Mouse (Mus musculus): ENCODE measurements around the gene Baat. TPM values are rescaled to one million over a fixed set of nuclear protein-coding genes. Genes with fewer than 3 reads are reported as not detected.

The Baat gene
- polyA plus RNA-seq, 1 experiment from 2014 or later = 0.17 TPM

Other genes starting within 250 kb of the Baat start
- gene Acnat2, start 98.4 kb downstream of the Baat start, polyA plus RNA-seq (2016; fragmentation: Nextera tagmentation; extraction: Ambion mirVana) = not detected in 2 replicates
- not detected in 2 replicates for gene Acnat1, start 32.6 kb downstream of the Baat start, polyA plus RNA-seq (2016; fragmentation: Nextera tagmentation; extraction: Ambion mirVana)
- 80.7 and 82.2 TPM in 2 replicates for gene Mrpl50, start 14.5 kb upstream of the Baat start, polyA plus RNA-seq (2016; fragmentation: Nextera tagmentation; extraction: Ambion mirVana)
- gene Zfp189, start 14.6 kb upstream of the Baat start, polyA plus RNA-seq (2016; fragmentation: Nextera tagmentation; extraction: Ambion mirVana) = 14.9 and 16.7 TPM in 2 replicates
- gene Aldob, start 43.0 kb upstream of the Baat start, polyA plus RNA-seq (2016; fragmentation: Nextera tagmentation; extraction: Ambion mirVana) = 0.20 TPM in 1 of 2 replicates, not detected in the other
- 31.0 and 33.3 TPM in 2 replicates for gene Tmem246, start 91.3 kb upstream of the Baat start, polyA plus RNA-seq (2016; fragmentation: Nextera tagmentation; extraction: Ambion mirVana)
- 67.6 TPM in 2 replicates for gene Rnf20, start 125.4 kb upstream of the Baat start, polyA plus RNA-seq (2016; fragmentation: Nextera tagmentation; extraction: Ambion mirVana)
- gene Ppp3r2, start 175.5 kb upstream of the Baat start, polyA plus RNA-seq (2016; fragmentation: Nextera tagmentation; extraction: Ambion mirVana) = 0.17 and 0.18 TPM in 2 replicates